Mouse (Mus musculus): ENCODE measurements at regions not wholly inside any gene's neighbourhood (a gene's known extent, or its start where the extent isn't known, plus 50 kb on each side); places are given as distances from the start of the nearest gene placed in this dataset.

- no peaks in the 10 kb centered on the region for H3K27me3 ChIP-seq (ENCODE audit: insufficient read depth, low read length)
- H3K4me3 ChIP-seq (ENCODE audit: low read depth, low read length) = no peak overlapping the region
- no peaks in the 10 kb centered on the region for H3K9me3 ChIP-seq (ENCODE audit: low read length)
- no peaks in the 10 kb centered on the region for H3K36me3 ChIP-seq (ENCODE audit: insufficient read depth, low read length)
- WGBS = 18% methylated on average over 4 of the region's 4 CpGs
- no peak overlapping the region for H3K27ac ChIP-seq (ENCODE audit: low read depth, low read length)
- no peak for ATAC-seq (ENCODE audit: low FRiP score)
- H3K4me1 ChIP-seq (ENCODE audit: insufficient read depth, low read length) = no peaks in the 10 kb centered on the region
- H3K9ac ChIP-seq (replicated peaks; ENCODE audit: low read length, poor library complexity, severe bottlenecking) = no peak overlapping the region
- DNase-seq (ENCODE audit: low spot score) = peak; percentile 16
- TF ChIP-seq CTCF (IDR thresholded peaks at IDR 0.05) = no peak
- no peak overlapping the region for H3K4me2 ChIP-seq (ENCODE audit: low read depth, low read length, poor library complexity, severe bottlenecking)
Measured at GRCm38 (mm10) chr13:102372451-102373082, 320.8 kb upstream of the Cd180 start.

DNA sequence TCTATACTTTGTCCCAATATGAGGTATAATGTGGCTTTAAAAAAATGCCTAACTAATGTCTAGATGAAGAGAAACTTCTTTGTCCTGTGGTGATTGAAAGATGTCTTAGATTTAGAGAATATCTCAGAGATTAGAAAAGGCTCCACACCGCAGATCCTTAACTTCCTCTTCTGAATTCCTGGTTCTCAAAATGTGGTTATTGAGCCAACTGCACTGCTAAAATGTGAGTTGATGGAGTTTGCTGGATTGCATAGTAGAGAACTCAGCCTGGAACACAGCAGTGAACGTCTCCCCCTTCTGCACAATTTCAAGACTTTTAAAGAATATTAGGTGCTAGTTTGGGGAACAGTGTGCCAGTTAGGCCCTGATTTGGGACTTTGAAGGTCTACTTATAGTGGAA lies 312.7 kb upstream of the Cd180 start:
- 90% methylated on average over 2 of the region's 2 CpGs for WGBS
- no peak for DNase-seq (ENCODE audit: low spot score)
- no peak for TF ChIP-seq CTCF (IDR thresholded peaks at IDR 0.05)
- Histone ChIP-seq H3K27ac (ENCODE audit: low read depth, low read length) (no peak overlapping the region), H3K4me3 (ENCODE audit: low read depth, low read length) (no peak overlapping the region), H3K36me3 (ENCODE audit: insufficient read depth, low read length) (no peaks in the 10 kb centered on the region), H3K4me2 (ENCODE audit: low read depth, low read length, poor library complexity, severe bottlenecking) (no peak overlapping the region), H3K27me3 (ENCODE audit: insufficient read depth, low read length) (no peaks in the 10 kb centered on the region), H3K9me3 (ENCODE audit: low read length) (no peaks in the 10 kb centered on the region), H3K9ac (replicated peaks; ENCODE audit: low read length, poor library complexity, severe bottlenecking) (no peak overlapping the region), H3K4me1 (ENCODE audit: insufficient read depth, low read length) (no peaks in the 10 kb centered on the region)
- ATAC-seq (ENCODE audit: low FRiP score) = no peak

DNA sequence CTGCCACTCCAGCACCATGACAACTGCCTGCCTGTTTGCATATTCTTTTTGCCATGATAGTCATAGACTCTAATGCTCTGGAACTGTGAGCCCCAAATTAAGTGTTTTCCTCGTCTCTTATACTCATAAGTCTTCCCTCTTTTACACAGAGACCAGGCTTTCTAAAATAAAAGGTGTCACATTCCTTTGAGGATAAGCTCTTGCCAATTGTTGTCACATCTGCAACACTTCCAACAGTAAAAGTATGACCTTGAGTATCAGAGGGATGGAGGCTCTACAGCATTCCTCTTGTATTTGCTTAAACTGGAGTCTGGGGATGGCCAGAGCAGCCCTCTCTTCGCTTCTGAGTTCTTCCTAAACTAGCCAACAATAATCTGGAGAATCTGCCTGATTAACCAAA lies 301.4 kb upstream of the Cd180 start:
- Histone ChIP-seq H3K4me1 (ENCODE audit: insufficient read depth, low read length) (no peaks in the 10 kb centered on the region), H3K9ac (replicated peaks; ENCODE audit: low read length, poor library complexity, severe bottlenecking) (no peak overlapping the region), H3K36me3 (ENCODE audit: insufficient read depth, low read length) (no peaks in the 10 kb centered on the region), H3K9me3 (ENCODE audit: low read length) (no peaks in the 10 kb centered on the region), H3K27ac (ENCODE audit: low read depth, low read length) (no peak overlapping the region), H3K4me3 (ENCODE audit: low read depth, low read length) (no peak overlapping the region), H3K4me2 (ENCODE audit: low read depth, low read length, poor library complexity, severe bottlenecking) (no peak overlapping the region), H3K27me3 (ENCODE audit: insufficient read depth, low read length) (no peaks in the 10 kb centered on the region)
- 83% methylated on average over 2 of the region's 2 CpGs for WGBS
- TF ChIP-seq CTCF (IDR thresholded peaks at IDR 0.05) = no peak
- DNase-seq (ENCODE audit: low spot score) (no peak), ATAC-seq (ENCODE audit: low FRiP score) (no peak)

DNA sequence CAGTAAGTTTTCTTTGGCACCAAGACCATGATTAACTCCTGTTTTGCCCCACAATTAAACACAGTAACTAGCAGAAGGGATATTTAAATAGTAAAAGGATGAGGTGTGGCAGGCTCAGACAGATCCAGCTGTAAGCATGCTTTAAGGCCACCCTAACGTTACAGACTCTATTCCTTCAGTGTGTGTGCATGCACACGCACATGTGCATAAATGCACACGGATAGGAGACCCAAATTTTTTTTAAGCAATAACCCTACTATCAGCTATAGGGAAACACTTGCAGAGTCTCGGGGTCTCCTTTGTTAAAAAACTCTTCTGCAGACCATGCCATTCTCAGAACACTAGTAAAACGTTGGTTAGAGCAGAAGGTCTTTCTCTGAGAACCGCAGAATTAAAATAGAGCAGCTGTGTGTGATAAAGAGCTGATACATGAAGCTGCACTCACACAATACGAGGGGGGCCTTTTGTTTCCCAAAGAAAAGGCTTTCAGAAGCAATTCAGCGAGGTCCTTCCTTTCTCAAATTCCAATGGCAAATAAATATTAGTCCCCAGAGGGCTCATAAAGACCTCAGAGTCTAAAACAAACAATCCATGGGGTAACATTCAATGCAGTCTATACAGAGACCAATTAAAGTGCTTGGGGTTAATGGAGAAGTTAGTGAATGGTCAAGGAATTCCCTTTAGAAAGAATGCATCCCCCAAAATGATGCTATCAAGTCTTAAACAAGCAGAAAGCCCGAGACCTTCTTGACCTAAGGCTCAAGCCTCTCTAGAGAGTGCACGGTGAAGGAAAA lies 300.3 kb upstream of the Cd180 start:
- TF ChIP-seq CTCF (IDR thresholded peaks at IDR 0.05) = no peak
- Histone ChIP-seq H3K27me3 (ENCODE audit: insufficient read depth, low read length) (no peaks in the 10 kb centered on the region), H3K4me3 (ENCODE audit: low read depth, low read length) (no peak overlapping the region), H3K36me3 (ENCODE audit: insufficient read depth, low read length) (no peaks in the 10 kb centered on the region), H3K4me1 (ENCODE audit: insufficient read depth, low read length) (no peaks in the 10 kb centered on the region), H3K9ac (replicated peaks; ENCODE audit: low read length, poor library complexity, severe bottlenecking) (no peak overlapping the region), H3K27ac (ENCODE audit: low read depth, low read length) (no peak overlapping the region), H3K4me2 (ENCODE audit: low read depth, low read length, poor library complexity, severe bottlenecking) (no peak overlapping the region), H3K9me3 (ENCODE audit: low read length) (no peaks in the 10 kb centered on the region)
- WGBS = 29% methylated on average over 10 of the region's 10 CpGs
- ATAC-seq (ENCODE audit: low FRiP score) (no peak), DNase-seq (ENCODE audit: low spot score) (no peak)

DNA sequence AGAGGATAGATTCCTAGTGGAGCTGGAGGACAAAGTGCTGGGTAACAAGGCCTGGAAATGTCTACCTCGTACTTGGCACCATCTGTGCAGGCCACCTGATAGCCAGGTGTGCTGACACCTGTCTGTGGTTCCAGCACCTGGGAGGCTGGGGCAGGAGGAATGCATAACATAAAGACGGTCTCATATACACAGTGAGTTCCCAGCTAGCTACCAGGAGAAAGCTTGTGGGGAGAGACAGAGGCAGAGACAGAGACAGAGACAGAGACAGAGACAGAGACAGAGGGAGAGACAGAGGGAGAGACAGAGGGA lies 299.7 kb upstream of the Cd180 start:
- Histone ChIP-seq H3K9me3 (ENCODE audit: low read length) (no peaks in the 10 kb centered on the region), H3K4me3 (ENCODE audit: low read depth, low read length) (no peak overlapping the region), H3K27ac (ENCODE audit: low read depth, low read length) (no peak overlapping the region), H3K4me1 (ENCODE audit: insufficient read depth, low read length) (no peaks in the 10 kb centered on the region), H3K27me3 (ENCODE audit: insufficient read depth, low read length) (no peaks in the 10 kb centered on the region), H3K9ac (replicated peaks; ENCODE audit: low read length, poor library complexity, severe bottlenecking) (no peak overlapping the region), H3K4me2 (ENCODE audit: low read depth, low read length, poor library complexity, severe bottlenecking) (no peak overlapping the region), H3K36me3 (ENCODE audit: insufficient read depth, low read length) (no peaks in the 10 kb centered on the region)
- no peak for TF ChIP-seq CTCF (IDR thresholded peaks at IDR 0.05)
- ATAC-seq (ENCODE audit: low FRiP score) = no peak
- no peak for DNase-seq (ENCODE audit: low spot score)
- 72% methylated on average over 2 of the region's 2 CpGs for WGBS

- no peak for TF ChIP-seq CTCF (IDR thresholded peaks at IDR 0.05)
- Histone ChIP-seq H3K4me1 (ENCODE audit: insufficient read depth, low read length) (no peaks in the 10 kb centered on the region), H3K4me2 (ENCODE audit: low read depth, low read length, poor library complexity, severe bottlenecking) (no peak overlapping the region), H3K27ac (ENCODE audit: low read depth, low read length) (no peak overlapping the region), H3K9ac (replicated peaks; ENCODE audit: low read length, poor library complexity, severe bottlenecking) (no peak overlapping the region), H3K27me3 (ENCODE audit: insufficient read depth, low read length) (no peaks in the 10 kb centered on the region), H3K36me3 (ENCODE audit: insufficient read depth, low read length) (no peaks in the 10 kb centered on the region), H3K4me3 (ENCODE audit: low read depth, low read length) (no peak overlapping the region), H3K9me3 (ENCODE audit: low read length) (no peaks in the 10 kb centered on the region)
- 97% methylated on average over 3 of the region's 3 CpGs for WGBS
- DNase-seq (ENCODE audit: low spot score) = no peak
- no peak for ATAC-seq (ENCODE audit: low FRiP score)
Measured at GRCm38 (mm10) chr13:102394057-102394456, 299.3 kb upstream of the Cd180 start.
